Mouse (Mus musculus) lung, embryonic 15.5 days (tissue): ENCODE results near the gene Pi4ka. TPM values are rescaled to one million over a fixed set of nuclear protein-coding genes. Genes with fewer than 3 reads are reported as not detected.

Source experiments
- ATAC-seq: fragments of 200-750 bp; cut with Nextera tagmentation; 2 replicates; pipeline ENCODE4 v1.8.0; 2017; ENCODE audit warnings: moderate number of reproducible peaks, borderline replicate concordance; ENCODE audit not compliant: low FRiP score, low TSS enrichment; ENCODE audit errors: extremely low read depth
- H3K27ac ChIP-seq: fragments of 300-500 bp; sonication (generic); 2 replicates; pipeline ENCODE4 v1.5.1; 2015; ENCODE audit warnings: moderate library complexity, mild to moderate bottlenecking, inconsistent platforms
- H3K27me3 ChIP-seq: fragments of 300-500 bp; sonication (generic); 2 replicates; pipeline ENCODE4 v1.6.1; 2015; ENCODE audit warnings: inconsistent platforms
- H3K36me3 ChIP-seq: fragments of 300-500 bp; sonication (generic); 2 replicates; pipeline ENCODE4 v1.6.1; 2015; ENCODE audit warnings: inconsistent platforms
- H3K4me1 ChIP-seq: fragments of 300-500 bp; sonication (generic); 2 replicates; pipeline ENCODE4 v1.6.1; 2015; ENCODE audit warnings: inconsistent platforms
- H3K4me2 ChIP-seq: fragments of 300-500 bp; sonication (generic); 2 replicates; pipeline ENCODE4 v1.6.1; 2015; ENCODE audit warnings: inconsistent platforms, mild to moderate bottlenecking, moderate library complexity
- H3K4me3 ChIP-seq: fragments of 300-500 bp; sonication (generic); 2 replicates; pipeline ENCODE4 v1.5.1; 2015; ENCODE audit warnings: mild to moderate bottlenecking, inconsistent platforms
- H3K9ac ChIP-seq: fragments of 300-500 bp; sonication (generic); 2 replicates; pipeline ENCODE4 v1.6.1; 2015; ENCODE audit warnings: inconsistent platforms
- H3K9me3 ChIP-seq: fragments of 300-500 bp; sonication (generic); 2 replicates; pipeline ENCODE4 v1.6.1; 2016; ENCODE audit warnings: inconsistent platforms
- WGBS: fragments of 180-500 bp; shearing (Covaris S2); methylation state at CpG from one replicate; pipeline ENCODE4 v1.1.7; 2015; 5-methylcytosine and 5-hydroxymethylcytosine counted together
- polyA plus RNA-seq: library from polyadenylated mRNA; unstranded; fragments of >200 nt; fragmentation: Nextera tagmentation; extraction: Ambion mirVana; gene quantifications from 2 replicates; pipeline ENCODE4 v1.2.1, GENCODE M21; 2015

Pi4ka gene
- polyA plus RNA-seq, 1 experiment from 2014 or later, result 29.1 TPM

GRCm38 (mm10) chr16:17383594-17384326 is 22.4 kb downstream of the Pi4ka start:
- no peaks in the 10 kb centered on the region for H3K27me3 ChIP-seq
- 85% methylated on average over 2 of the region's 2 CpGs for WGBS
- no peak overlapping the region for H3K4me2 ChIP-seq
- no peak overlapping the region for H3K4me3 ChIP-seq
- ATAC-seq, result no peak
- H3K36me3 ChIP-seq, result 0 out of 2 replicates have a peak, but pooled peaks cover 5% of the 10 kb centered on the region
- H3K9me3 ChIP-seq, result no peaks in the 10 kb centered on the region
- no peaks in the 10 kb centered on the region for H3K4me1 ChIP-seq
- H3K9ac ChIP-seq, result no peak overlapping the region
- no peak overlapping the region for H3K27ac ChIP-seq

GRCm38 (mm10) chr16:17382306-17382705 is 23.8 kb downstream of the Pi4ka start:
- no peak overlapping the region for H3K27ac ChIP-seq
- no peak for ATAC-seq
- no peaks in the 10 kb centered on the region for H3K27me3 ChIP-seq
- 0 out of 2 replicates have a peak, but pooled peaks cover 5% of the 10 kb centered on the region for H3K36me3 ChIP-seq
- WGBS, result 87% methylated on average over 4 of the region's 4 CpGs
- H3K9me3 ChIP-seq, result no peaks in the 10 kb centered on the region
- H3K4me3 ChIP-seq, result no peak overlapping the region
- H3K4me2 ChIP-seq, result no peak overlapping the region
- H3K9ac ChIP-seq, result no peak overlapping the region
- no peaks in the 10 kb centered on the region for H3K4me1 ChIP-seq

- no peak for ATAC-seq
- Histone ChIP-seq H3K36me3 (peaks cover 12% of the 10 kb centered on the region; the same call in 1 of the 2 replicates), H3K27me3 (no peaks in the 10 kb centered on the region), H3K9ac (no peak overlapping the region), H3K4me3 (no peak overlapping the region), H3K4me2 (no peak overlapping the region), H3K4me1 (no peaks in the 10 kb centered on the region), H3K9me3 (no peaks in the 10 kb centered on the region), H3K27ac (no peak overlapping the region)
- 92% methylated on average over 4 of the region's 4 CpGs for WGBS
Observed at GRCm38 (mm10) chr16:17358787-17359186, 47.3 kb downstream of the Pi4ka start.

GRCm38 (mm10) chr16:17356031-17356430 is 50.1 kb downstream of the Pi4ka start:
- ATAC-seq, result no peak

GRCm38 (mm10) chr16:17346766-17347165 is 59.3 kb downstream of the Pi4ka start:
- 82% methylated on average over 1 of the region's 1 CpGs for WGBS
- Histone ChIP-seq H3K4me1 (no peaks in the 10 kb centered on the region), H3K27me3 (no peaks in the 10 kb centered on the region), H3K36me3 (peaks cover 8% of the 10 kb centered on the region; the same call in 1 of the 2 replicates), H3K4me2 (no peak overlapping the region), H3K4me3 (no peak overlapping the region), H3K9me3 (no peaks in the 10 kb centered on the region), H3K9ac (no peak overlapping the region), H3K27ac (no peak overlapping the region)
- no peak for ATAC-seq

More at GRCm38 (mm10) chr16:17356031-17356430, 50.1 kb downstream of the Pi4ka start:
- Histone ChIP-seq H3K9ac (no peak overlapping the region), H3K4me2 (no peak overlapping the region), H3K4me1 (no peaks in the 10 kb centered on the region), H3K4me3 (no peak overlapping the region), H3K36me3 (peaks cover 25% of the 10 kb centered on the region), H3K27me3 (no peaks in the 10 kb centered on the region), H3K27ac (no peak overlapping the region), H3K9me3 (no peaks in the 10 kb centered on the region)
- 89% methylated on average over 6 of the region's 6 CpGs for WGBS

- Histone ChIP-seq H3K36me3 (peaks cover 7% of the 10 kb centered on the region; the same call in 1 of the 2 replicates), H3K4me2 (no peak overlapping the region), H3K4me1 (no peaks in the 10 kb centered on the region), H3K27ac (no peak overlapping the region), H3K4me3 (no peak overlapping the region), H3K9ac (no peak overlapping the region), H3K9me3 (no peaks in the 10 kb centered on the region), H3K27me3 (no peaks in the 10 kb centered on the region)
- WGBS, result 79% methylated on average over 2 of the region's 2 CpGs
- no peak for ATAC-seq
Observed at GRCm38 (mm10) chr16:17345813-17346155, 60.3 kb downstream of the Pi4ka start.

GRCm38 (mm10) chr16:17345141-17345812 is 60.8 kb downstream of the Pi4ka start:
- H3K36me3 ChIP-seq, result peaks cover 2% of the 10 kb centered on the region; the same call in 1 of the 2 replicates

GRCm38 (mm10) chr16:17341847-17342246 is 64.3 kb downstream of the Pi4ka start:
- Histone ChIP-seq H3K4me1 (no peaks in the 10 kb centered on the region), H3K4me3 (no peak overlapping the region), H3K27ac (no peak overlapping the region), H3K27me3 (no peaks in the 10 kb centered on the region), H3K4me2 (no peak overlapping the region), H3K36me3 (no peaks in the 10 kb centered on the region), H3K9me3 (no peaks in the 10 kb centered on the region), H3K9ac (no peak overlapping the region)
- WGBS, result 79% methylated on average over 4 of the region's 4 CpGs
- no peak for ATAC-seq

More at GRCm38 (mm10) chr16:17345141-17345812, 60.8 kb downstream of the Pi4ka start:
- Histone ChIP-seq H3K9me3 (no peaks in the 10 kb centered on the region), H3K4me3 (no peak overlapping the region), H3K27me3 (no peaks in the 10 kb centered on the region), H3K4me2 (no peak overlapping the region), H3K4me1 (no peaks in the 10 kb centered on the region), H3K27ac (no peak overlapping the region), H3K9ac (no peak overlapping the region)
- WGBS, result 51% methylated on average over 8 of the region's 8 CpGs
- no peak for ATAC-seq

GRCm38 (mm10) chr16:17340705-17341104 is 65.4 kb downstream of the Pi4ka start:
- Histone ChIP-seq H3K27me3 (no peaks in the 10 kb centered on the region), H3K4me1 (no peaks in the 10 kb centered on the region), H3K9ac (no peak overlapping the region), H3K4me3 (no peak overlapping the region), H3K9me3 (no peaks in the 10 kb centered on the region), H3K27ac (no peak overlapping the region), H3K36me3 (no peaks in the 10 kb centered on the region), H3K4me2 (no peak overlapping the region)
- 85% methylated on average over 2 of the region's 2 CpGs for WGBS
- ATAC-seq, result no peak

GRCm38 (mm10) chr16:17339701-17340100 is 66.4 kb downstream of the Pi4ka start:
- 89% methylated on average over 7 of the region's 7 CpGs for WGBS
- ATAC-seq, result no peak
- H3K36me3 ChIP-seq, result no peaks in the 10 kb centered on the region
- no peak overlapping the region for H3K9ac ChIP-seq
- no peaks in the 10 kb centered on the region for H3K27me3 ChIP-seq
- no peaks in the 10 kb centered on the region for H3K4me1 ChIP-seq
- no peak overlapping the region for H3K4me3 ChIP-seq
- H3K4me2 ChIP-seq, result no peak overlapping the region
- H3K9me3 ChIP-seq, result no peaks in the 10 kb centered on the region
- H3K27ac ChIP-seq, result no peak overlapping the region

- no peaks in the 10 kb centered on the region for H3K9me3 ChIP-seq
- H3K4me2 ChIP-seq, result no peak overlapping the region
- no peaks in the 10 kb centered on the region for H3K27me3 ChIP-seq
- no peak overlapping the region for H3K27ac ChIP-seq
- no peak overlapping the region for H3K9ac ChIP-seq
- no peaks in the 10 kb centered on the region for H3K4me1 ChIP-seq
- 53% methylated on average over 1 of the region's 1 CpGs for WGBS
- no peaks in the 10 kb centered on the region for H3K36me3 ChIP-seq
- H3K4me3 ChIP-seq, result no peak overlapping the region
- ATAC-seq, result no peak
Observed at GRCm38 (mm10) chr16:17336089-17336488, 70.0 kb downstream of the Pi4ka start.

GRCm38 (mm10) chr16:17334574-17334973 is 71.5 kb downstream of the Pi4ka start:
- H3K4me3 ChIP-seq, result no peak overlapping the region
- no peak overlapping the region for H3K27ac ChIP-seq
- no peaks in the 10 kb centered on the region for H3K9me3 ChIP-seq
- H3K4me1 ChIP-seq, result no peaks in the 10 kb centered on the region
- no peaks in the 10 kb centered on the region for H3K27me3 ChIP-seq
- H3K36me3 ChIP-seq, result no peaks in the 10 kb centered on the region
- no peak for ATAC-seq
- no peak overlapping the region for H3K4me2 ChIP-seq
- no peak overlapping the region for H3K9ac ChIP-seq
